Mouse (Mus musculus): Measurements from ENCODE around the gene Pard3.

The Pard3 gene

DNA sequence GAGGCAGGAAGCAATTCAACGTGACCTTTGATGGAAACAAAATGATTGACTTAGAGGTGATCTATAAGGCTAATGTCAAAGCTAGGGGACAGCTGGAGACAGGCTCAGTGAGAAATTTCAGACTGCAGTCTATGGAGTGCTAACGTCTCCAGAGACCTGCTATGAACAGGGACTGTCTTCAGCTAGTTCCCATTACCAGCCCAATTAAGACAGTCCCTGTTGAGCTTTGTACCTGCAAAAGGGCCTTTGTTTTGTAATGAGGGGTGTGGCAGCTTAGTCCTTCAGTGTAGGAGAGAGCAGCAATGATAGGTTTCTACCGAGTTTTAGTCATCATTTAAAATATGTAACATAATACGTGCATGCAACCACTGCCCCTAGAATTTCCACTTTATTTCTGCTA lies 448.9 kb downstream of the Pard3 start:
- DNase-seq, result no peak

DNA sequence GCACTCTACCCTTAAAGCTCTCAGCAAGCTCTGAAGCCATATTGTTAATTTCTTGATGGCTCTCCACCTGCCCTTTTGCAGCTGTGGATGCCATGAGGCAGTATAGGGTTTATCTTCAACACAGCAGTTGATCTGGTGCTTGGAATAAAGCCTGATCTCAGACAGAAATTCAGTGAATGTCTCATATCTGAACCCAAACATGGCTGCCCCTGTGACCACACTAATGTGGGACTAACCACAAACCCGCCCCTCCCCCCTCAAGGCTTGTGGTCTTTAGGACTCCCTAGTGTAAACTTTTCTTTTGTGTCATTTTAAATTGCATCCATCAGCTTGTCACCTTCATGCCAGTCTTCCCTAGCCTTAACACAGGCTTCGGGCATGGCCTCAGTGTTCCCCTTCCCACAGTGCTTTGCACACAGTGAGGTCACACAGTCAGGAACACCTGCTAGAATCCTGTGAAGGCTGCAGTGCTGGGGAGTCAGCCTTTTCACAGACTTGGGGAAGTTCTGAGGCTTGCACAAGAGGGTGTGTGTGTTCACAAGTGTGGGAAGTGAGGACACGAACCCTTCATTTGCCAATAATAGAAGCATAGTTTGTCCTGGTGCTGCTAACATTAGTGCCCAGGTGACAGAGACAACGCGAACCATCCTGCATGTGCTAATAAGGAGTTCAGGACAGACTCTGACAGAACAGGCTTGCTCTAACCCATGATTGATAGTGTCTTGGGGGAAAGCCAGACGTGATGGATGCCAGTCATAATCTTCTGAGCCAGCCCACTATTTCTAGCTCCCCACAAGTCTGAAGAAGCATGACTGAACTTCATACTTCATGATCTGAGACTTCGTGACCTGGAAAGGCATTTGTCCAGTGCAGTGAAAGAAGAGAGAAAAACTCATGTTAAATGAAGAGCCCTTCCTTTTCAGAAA lies 451.4 kb downstream of the Pard3 start:
- no peak for DNase-seq

DNA sequence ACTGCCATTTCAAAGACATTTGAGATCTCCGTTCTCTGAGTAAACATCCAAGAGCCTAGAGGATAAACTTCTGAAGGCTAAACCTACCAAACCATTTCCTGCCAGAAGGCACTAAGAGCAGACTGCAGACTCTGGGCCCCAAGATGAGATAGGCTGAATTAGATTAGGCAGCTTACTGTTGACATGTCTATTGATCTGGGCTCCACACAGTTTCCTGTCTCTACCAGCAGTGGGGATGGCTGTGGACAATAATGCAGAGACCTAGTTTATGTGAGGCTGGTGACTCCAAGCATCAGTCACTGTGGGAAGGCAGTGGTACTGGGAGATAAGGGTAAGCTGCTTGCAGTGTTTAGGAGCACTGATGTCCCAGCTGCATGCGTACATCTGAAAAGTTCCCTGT lies 452.4 kb downstream of the Pard3 start:
- no peak for DNase-seq

DNA sequence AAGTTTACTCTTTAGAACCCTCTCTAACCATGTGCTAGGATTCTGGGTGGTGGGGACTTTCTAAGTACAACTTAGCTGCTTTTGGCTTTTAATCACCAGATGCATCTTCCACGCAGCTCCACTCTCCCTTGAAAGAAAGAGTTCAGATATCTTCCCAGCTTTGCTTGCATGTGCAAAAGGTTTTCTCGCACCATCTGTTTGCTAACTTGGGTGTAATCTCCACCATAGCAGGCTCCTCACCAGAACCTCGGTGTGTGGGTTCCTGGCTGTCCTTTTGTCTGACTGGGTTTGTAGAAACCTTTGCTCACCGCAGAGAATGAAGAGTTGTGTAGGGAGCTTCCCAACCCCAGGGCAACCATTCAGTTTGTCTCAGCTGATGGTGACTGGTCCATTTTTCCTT lies 462.0 kb downstream of the Pard3 start:
- DNase-seq, result no peak

DNA sequence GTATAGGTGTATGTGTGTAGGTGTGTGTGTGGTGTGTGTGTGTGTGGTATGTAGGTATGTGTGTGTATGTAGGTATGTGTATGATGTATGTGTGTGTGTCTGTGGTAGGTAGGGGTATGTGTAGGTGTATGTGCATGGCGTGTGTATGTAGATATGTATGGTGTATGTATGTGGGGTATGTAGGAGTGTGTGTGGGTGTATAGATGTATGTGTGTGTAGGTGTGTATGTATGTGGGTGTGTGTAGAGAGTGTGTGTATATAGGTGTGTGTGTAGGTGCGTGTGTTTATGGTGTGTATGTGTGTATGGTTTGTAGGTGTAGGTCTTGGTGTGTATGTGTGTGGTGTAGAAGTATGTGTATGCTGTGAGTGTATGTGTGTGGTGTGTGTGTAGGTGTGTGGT lies 464.6 kb downstream of the Pard3 start:
- DNase-seq, result no peak

DNA sequence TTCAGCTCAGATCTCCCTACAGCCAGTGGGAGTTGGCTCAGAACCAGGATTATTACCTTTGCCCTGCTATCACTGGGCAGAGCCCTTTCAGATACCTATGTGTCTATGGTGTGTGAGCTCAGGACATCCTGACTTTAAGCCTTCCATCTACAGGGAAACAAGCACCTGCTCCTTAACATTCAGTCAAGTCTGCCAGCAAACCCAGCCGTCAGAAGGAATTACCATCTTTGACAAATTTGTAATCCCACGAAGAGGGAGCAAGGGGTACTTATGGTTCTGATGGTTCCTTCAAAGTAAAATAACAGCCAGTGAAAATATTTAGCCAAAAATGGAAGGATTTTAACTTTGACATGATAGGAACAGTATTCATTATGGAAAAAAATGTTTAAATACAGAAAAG lies 466.1 kb downstream of the Pard3 start:
- DNase-seq, result no peak

DNA sequence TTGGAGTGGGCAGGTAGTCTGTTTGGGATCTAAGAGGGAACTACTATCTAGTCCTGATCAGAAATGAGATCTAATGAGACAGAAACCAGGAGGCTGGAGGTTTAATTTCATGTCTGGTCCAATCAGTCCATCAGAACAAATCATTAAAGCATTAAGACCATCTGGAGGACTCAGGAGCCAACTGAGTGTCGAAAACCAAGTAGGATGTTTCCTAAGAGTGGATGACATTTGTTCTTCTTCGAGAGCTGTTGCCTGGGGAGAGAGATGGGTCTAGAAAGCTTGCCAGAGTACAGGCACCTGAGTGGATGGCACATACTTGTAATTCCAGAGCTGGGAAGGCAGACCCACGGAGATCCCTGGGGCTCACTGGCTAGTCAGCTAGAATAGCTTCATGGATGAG lies 468.2 kb downstream of the Pard3 start:
- DNase-seq, result no peak

DNA sequence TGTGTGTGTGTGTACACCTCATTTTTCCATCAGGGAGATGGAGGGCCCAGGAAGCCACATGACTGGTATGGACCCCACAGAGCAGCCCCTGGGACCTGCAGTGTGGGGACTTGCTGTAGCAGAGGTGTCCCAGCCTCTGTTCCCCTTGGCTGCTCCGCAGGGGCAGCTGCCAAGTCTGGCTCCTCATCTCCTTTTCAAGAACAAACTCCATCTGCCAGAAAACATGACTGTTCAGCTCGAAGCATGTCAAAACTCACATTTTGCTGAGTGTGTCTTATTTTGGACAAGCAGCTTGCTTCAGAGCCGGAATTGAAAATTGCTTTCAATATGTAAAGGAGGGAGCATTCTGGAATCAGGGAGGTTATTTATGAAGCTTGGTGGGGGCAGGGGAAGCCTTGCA lies 471.1 kb downstream of the Pard3 start:
- DNase-seq, result no peak

DNA sequence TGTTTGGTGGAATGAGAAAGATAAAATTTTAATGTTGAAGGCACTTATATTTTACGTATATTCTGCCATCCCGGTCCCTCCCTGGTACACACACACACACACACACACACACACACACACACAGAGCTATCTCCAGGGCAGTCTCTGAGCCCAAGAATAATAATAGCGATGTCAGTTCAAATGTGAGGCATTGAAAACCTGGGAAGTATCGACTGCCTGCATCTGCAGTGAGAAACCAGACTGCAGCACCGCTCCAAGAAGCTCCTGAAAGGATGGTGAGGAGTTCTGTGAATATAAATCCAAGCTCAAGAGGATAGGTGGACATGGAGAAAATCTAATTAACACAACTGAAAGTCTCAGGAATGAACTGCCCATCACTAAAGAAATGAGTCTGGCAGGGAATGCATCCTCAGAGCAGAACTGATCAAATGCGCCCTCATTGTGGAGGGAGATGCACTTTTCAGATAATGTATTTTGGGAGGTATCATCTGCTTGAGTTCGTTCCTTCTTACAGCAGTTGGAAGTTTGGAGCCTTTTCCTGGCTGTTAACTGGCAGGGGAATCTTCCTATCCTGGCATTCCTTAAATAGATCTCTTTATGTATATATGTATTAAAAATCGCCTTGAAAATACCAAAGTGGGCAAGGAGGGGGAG lies 471.6 kb downstream of the Pard3 start:
- no peak for DNase-seq

DNA sequence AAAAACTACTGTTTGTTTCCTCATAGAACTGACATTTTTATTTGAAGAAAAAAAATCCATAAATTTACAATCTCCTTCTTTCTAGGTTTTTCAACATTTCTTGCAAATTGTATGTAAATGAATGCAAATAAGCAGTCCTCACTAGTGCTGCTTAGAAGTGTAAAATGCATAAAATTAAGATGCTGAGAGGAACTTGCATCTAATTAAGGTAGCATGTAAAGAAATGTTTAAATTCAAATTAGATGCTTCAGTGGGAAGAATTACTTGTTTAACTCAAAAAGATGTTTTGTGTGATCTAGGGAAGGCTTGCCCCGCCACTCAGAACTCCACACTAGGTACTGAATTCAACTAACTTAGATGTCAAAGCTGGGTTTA lies 472.1 kb downstream of the Pard3 start:
- DNase-seq, result no peak

DNA sequence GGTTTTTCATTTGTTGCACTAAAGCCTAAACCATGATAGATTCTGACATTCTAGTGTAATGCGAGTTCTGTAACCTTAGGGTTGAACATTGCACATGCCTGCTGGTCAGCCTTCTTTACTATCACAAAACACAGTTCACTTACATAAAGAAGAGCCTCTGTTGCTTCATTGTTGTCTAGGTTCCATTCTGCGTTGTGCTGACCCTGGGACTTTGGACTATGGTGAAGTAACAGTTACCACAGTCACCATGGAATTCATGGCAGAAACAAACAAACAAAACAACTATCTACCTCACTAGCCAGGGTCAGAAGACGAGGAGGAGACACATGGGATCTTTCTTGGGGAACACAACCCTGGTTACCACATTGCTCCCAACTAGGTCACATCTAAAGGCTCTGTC lies 476.1 kb downstream of the Pard3 start:
- DNase-seq, result no peak

DNA sequence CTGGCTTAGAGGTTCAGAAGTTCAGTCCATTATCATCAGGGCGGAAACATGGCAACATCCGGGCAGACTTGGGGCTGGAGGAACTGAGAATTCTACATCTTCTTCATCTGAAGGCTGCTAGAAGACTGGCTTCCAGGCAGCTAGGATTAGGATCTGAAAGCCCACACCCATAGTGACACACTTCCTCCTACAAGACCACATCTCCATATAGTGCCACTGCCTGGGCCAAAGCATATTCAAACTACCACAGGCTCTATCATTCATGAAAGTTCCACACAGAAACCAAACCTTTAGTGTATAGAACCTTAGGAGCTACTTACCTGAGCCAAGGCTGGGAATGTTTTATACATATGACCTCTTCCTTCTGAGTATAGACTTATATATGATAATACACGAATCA lies 476.6 kb downstream of the Pard3 start:
- no peak for DNase-seq

DNA sequence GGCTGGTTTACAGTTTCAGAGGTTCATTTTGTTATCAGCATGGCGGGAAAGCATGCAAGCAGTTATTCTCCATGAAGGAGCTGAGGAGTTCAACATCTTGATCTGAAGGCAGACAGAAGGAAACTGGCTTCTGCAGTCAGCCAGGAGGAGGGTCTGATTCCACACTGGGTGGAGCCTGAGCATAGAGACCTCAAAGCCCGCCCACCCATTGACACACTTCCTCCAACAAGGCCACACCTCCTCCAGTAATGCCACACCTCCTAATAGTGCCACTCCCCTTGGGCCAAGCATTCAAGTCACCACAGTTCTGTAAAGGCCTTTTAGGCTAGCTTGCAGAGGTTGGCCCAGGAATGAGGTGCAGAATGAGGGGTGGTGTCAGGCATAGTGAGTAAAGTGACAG lies 478.5 kb downstream of the Pard3 start:
- DNase-seq, result no peak

DNA sequence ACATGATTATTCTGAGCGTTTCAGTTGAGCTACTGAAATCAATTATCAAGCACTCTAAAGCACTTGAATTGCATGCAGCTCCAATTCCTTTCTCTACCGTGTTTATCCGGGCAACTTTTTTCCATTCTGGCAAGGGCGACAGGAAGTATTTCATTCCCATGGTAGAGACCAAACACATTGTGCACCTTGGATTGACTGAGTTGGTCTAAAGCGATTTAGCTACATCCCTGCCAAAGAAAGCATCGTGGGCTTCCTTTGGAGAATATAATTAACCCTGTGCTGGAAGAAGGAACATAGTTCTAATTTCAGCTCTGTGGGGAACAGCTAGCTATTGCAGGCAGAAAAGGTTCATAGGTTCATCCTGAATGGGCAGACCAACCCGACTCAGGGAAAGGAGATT lies 480.0 kb downstream of the Pard3 start:
- DNase-seq, result no peak

DNA sequence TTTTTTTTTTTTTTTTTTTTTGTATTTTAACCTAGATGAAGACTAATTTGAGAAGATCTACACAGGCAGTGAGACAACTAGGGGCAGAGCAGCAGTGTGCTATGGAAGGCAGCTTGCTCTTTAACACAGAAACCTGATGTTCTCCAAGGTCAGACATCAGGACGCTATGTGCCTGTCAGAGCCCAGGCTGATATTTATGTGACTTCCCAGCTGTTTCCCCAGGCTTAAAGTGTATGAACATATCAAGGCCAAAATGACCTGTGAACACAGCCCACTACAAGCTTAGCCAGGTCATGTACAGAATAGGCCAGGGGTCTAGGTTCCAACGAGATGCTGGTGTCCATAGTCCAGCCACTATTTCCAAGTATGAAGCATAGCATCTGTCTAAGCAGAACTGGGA lies 482.5 kb downstream of the Pard3 start:
- no peak for DNase-seq

DNA sequence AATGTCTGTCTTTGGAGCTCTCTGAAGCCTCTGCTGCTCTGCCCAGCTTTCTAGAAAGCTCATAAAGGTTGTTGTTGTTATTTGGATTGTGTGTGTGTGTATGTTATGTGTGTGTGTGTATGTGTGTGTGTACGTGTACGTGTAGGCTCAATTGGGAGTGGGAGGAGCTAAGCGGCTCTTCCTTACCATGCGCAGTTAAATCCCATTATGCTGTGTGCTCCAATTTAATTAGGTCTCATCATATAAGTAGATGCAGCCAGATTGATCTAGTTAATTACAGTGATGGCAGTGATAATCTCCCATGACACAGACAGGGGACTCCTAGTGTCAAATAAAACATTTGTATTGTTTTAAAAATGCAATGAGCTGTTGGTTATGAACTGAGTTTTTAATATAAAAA lies 487.2 kb downstream of the Pard3 start:
- DNase-seq, result no peak

DNA sequence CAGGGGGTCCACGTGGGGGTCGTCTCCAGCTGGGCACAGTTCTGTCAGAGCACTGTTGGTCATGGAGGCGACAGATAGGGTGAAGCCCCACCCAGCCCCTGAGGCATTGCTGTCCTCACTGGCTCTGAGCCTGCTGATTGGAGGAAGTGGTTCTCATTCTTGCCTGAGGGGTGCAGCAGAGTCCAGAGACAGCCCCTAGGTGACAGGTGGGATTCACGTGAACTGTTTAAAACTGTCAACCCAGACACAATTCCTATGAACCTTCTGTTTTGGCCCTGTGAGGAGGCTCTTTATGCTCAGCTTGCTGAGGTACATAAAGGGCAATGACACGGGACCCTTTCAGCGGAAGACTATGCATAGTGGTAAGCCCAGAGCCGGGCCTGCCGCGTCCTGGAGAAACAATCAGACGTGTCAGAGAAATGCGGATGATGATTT lies 488.5 kb downstream of the Pard3 start:
- no peak for DNase-seq

DNA sequence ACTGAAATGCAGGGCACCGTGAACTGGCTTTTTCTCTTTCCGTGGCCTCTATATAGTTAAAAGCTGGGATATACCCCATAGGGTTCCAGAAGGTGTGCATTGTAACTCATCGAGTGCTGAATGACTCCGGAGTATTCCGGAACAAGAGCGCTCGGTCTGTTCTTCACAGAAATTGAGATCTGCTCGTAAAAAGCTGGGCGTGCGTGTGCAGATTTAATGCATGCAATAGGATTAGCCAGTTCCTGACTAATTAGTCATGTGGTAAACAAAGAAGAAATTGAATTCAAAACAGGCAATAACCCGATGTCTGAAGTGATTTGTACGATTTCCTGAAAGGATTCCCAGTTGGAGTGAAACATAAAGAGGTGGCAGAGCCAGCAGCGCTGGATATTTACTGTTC lies 489.1 kb downstream of the Pard3 start:
- no peak for DNase-seq

DNA sequence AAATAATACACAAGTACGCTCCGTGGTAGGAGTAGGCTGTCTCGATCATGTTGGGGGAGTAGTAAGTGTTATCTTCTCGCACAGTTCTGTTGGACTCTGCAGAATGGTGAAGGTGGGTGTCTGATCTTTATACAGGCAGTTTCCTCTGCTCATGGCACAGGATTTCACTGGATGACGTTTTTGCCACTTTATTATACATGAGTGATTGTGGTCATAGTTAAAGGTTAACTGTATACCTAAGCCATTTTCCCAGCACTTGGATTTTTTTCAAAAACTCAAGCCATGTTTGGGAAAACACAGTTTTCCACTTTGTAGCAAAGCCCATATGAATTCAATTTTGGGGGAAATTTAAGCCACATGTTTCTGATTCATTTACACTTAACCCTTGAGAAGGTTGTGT lies 489.9 kb downstream of the Pard3 start:
- no peak for DNase-seq

DNA sequence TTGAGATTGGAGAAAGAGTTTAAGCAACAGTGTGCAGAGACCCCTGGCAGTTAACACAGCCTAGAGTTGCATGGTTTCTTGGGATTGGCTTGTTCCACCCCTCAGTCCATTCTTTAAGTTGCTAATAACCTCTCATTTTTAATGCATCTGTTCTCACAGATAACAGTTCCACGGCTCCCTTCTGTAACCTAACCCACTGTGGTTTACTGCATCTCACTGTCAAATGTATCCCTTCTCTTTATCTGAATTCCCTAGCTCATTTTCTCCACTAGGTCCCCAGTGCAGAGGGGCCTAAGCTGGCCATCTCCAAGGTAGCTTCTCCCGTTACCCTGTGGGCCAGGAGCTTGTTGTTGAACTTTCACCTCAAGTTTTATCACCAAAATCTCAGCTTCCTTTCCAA lies 492.1 kb downstream of the Pard3 start:
- no peak for DNase-seq

DNA sequence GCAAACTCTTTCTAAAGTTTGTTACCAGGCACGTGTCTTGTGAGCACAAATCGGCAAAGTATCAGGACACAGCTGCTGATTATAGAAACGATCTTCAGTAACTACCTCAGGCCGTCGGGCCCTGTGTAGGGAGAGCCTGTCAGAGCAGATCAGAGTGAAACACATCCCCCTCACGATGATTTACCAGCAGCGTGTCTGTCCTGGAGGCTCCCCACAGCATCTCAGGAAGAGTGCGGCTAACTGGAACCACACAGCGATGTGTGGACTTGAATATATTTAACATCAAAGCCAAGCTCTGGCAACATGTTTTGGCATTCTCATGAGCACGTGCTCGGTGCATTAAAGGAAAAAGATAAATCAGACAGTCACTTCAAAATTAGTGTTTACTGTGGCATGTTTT lies 493.3 kb downstream of the Pard3 start:
- DNase-seq, result no peak

DNA sequence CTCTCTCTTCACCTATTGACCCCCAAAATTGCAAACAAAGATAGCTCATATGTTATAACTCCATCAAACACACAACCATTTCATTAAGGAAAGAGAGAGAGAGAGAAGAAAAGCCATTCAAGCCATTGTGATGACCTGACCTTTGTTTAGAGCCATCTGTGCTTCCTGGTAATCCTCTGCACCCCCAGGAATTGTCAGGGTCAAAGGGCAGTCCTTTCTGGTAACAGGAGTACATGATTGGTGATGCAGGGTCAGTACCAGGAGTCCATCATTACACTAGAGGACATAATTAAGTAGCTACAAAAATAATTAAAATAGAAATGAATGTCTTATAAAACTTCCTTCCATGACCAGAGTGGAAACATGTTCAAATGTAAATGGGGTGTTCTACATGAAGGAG lies 493.9 kb downstream of the Pard3 start:
- DNase-seq, result no peak

DNA sequence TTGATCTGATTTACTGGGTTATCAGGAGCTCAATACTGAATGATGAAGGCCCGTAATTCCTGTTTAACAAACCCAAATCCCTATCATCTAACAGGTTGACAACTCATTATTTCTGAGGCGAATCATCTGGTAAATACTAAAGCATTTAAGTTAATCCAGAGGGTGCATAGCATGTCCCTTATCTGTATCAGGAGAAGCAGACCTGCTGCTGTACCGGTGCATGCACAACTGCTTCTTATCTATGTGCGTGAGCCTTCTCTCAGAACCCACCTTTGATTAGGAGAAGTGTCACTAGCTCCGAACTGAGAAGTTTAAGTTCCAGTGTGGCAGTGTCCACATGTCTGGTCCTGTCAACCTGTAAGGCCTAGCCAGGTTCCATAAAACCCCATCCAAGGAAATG lies 499.9 kb downstream of the Pard3 start:
- no peak for DNase-seq

DNA sequence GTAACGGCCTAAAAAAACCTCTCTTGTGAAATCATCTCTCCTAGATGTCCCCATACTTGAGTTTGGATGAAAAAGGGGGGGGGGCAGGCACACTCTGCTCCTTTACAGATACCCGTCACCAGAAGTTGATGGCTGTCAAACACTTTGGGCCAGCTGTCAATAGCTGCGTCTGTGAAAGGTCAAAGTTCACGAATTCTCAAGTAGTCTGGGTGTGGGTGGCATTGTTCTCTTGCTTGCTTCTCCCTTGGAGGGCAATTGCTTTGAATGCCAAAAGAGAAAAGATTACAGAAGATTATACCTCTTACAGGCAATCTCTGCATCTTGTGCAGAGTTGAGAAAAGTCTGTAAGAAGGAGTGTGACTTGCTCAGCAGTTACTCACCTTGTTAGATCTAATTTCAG lies 500.7 kb downstream of the Pard3 start:
- DNase-seq, result no peak

DNA sequence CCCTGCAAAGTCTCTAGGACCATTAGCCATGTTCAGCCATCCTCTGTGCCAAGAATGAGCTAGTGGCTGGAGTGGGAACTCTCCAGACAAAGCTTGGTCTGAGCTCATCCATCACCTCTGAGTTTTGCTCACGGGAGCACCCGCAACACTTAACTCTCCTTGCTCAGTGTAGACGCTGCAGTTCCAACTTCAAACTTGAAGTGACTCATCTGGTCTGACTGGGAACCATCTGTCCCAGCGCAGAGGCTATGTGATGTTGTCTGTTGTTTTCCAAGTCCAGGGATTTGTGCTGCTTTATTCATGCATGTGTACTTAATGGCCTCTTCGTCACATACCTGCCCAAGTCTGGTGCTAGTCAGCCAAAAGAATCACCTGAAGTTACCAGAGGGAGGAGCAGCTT lies 505.5 kb downstream of the Pard3 start:
- DNase-seq, result no peak

All from cerebellum, adult 11 months (tissue).